Mouse (Mus musculus) G1E (cell line): ENCODE results near the gene Tubgcp6. TPM values are rescaled to one million over a fixed set of nuclear protein-coding genes. Genes with fewer than 3 reads are reported as not detected.
A peak's percentile ranks its signal among the peaks of the same experiment; 100 is the strongest.

Experiments used
- ATAC-seq: 2 replicates; pipeline ENCODE4 v1.8.0; 2016; ENCODE audit warnings: mild to moderate bottlenecking; ENCODE audit not compliant: insufficient number of reproducible peaks, poor library complexity, low FRiP score, severe bottlenecking; ENCODE audit errors: extremely low read depth
- DNase-seq: peaks from one replicate; pipeline ENCODE4 v3.0.0; 2012; ENCODE audit warnings: low spot score
- H3K27me3 ChIP-seq: 2 replicates; pipeline ENCODE4 v1.6.1; 2012; ENCODE audit warnings: mild to moderate bottlenecking, low read length, inconsistent platforms; ENCODE audit not compliant: insufficient read depth
- H3K36me3 ChIP-seq: replicated peaks from 2 replicates; pipeline ENCODE3; 2012; ENCODE audit warnings: mild to moderate bottlenecking, inconsistent platforms
- H3K4me1 ChIP-seq: 2 replicates; pipeline ENCODE4 v1.6.1; 2012; ENCODE audit warnings: low read depth, low read length, inconsistent platforms, mixed read lengths; ENCODE audit not compliant: insufficient read depth
- H3K4me3 ChIP-seq: 2 replicates; pipeline ENCODE4 v1.5.1; 2012; ENCODE audit warnings: low read depth, mild to moderate bottlenecking, inconsistent platforms, low read length, moderate library complexity, mixed read lengths
- H3K9me3 ChIP-seq: replicated peaks from 2 replicates; pipeline ENCODE4 v1.6.1; 2012; ENCODE audit warnings: inconsistent platforms
- CTCF ChIP-seq: IDR thresholded peaks from 2 replicates; pipeline ENCODE4 v1.5.1; 2012; ENCODE audit warnings: low read depth, low read length, inconsistent platforms, mixed read lengths
- GATA1 ChIP-seq: IDR thresholded peaks from 2 replicates; pipeline ENCODE4 v1.6.1; 2012; ENCODE audit warnings: borderline replicate concordance, low read length, inconsistent platforms, mixed read lengths
- GATA2 ChIP-seq: IDR thresholded peaks from 2 replicates; pipeline ENCODE4 v1.6.1; 2012; ENCODE audit warnings: low read depth, low read length, inconsistent platforms, borderline replicate concordance
- POLR2AphosphoS5 ChIP-seq: IDR thresholded peaks from 2 replicates; pipeline ENCODE4 v1.6.1; 2012; ENCODE audit warnings: low read depth, low read length, inconsistent platforms; ENCODE audit not compliant: insufficient replicate concordance
- TAL1 ChIP-seq: conservative IDR thresholded peaks from 2 replicates; pipeline ENCODE4 v1.6.1; 2012; ENCODE audit warnings: low read depth, low read length, inconsistent platforms, mixed read lengths
- polyA plus RNA-seq: library from polyadenylated mRNA; stranded (reverse); fragments of >175 nt; gene quantifications from 2 replicates; pipeline ENCODE4 v1.2.3, GENCODE M21; 2012
- total RNA-seq, 2 experiments: library from RNA; stranded (forward) in 1 of 2; stranded (reverse) in 1 of 2; fragments of 200-1000 nt in 1 of 2; fragments of >200 nt in 1 of 2; fragmentation: Nextera tagmentation in 1 of 2; gene quantifications; 2 replicates each; pipeline ENCODE4 v1.2.3; 2014 to 2017

Gene Tubgcp6
- total and polyA plus RNA-seq, 3 experiments, result 19.3 to 55.2 (median 31.8) TPM

- H3K27me3 ChIP-seq, result peaks cover 21% of the 10 kb centered on the region
- ATAC-seq, result no peak
- TF ChIP-seq CTCF (no peak), POLR2AphosphoS5 (no peak), GATA2 (no peak), TAL1 (no peak), GATA1 (no peak)
- no peaks in the 10 kb centered on the region for H3K9me3 ChIP-seq
- H3K36me3 ChIP-seq, result peaks cover 29% of the 10 kb centered on the region
- H3K4me1 ChIP-seq, result peaks cover 63% of the 10 kb centered on the region
- H3K4me3 ChIP-seq, result peak overlapping the region; percentile 82
- peak; percentile 38 for DNase-seq
Measured at GRCm38 (mm10) chr15:89076156-89076731, 46.7 kb downstream of the Tubgcp6 start.

- Histone ChIP-seq H3K36me3 (peaks cover 23% of the 10 kb centered on the region), H3K4me1 (peaks cover 61% of the 10 kb centered on the region), H3K9me3 (no peaks in the 10 kb centered on the region), H3K4me3 (peak overlapping the region; percentile 82), H3K27me3 (peaks cover 23% of the 10 kb centered on the region)
- no peak for TF ChIP-seq TAL1
- no peak for TF ChIP-seq GATA2
- no peak for TF ChIP-seq POLR2AphosphoS5
- TF ChIP-seq CTCF, result no peak
- no peak for TF ChIP-seq GATA1
- ATAC-seq (peak; percentile 52), DNase-seq (peak; percentile 95)
Measured at GRCm38 (mm10) chr15:89075478-89076147, 47.3 kb downstream of the Tubgcp6 start.

- Histone ChIP-seq H3K9me3 (no peaks in the 10 kb centered on the region), H3K36me3 (peaks cover 15% of the 10 kb centered on the region), H3K27me3 (peaks cover 27% of the 10 kb centered on the region), H3K4me3 (peak within 1 kb of the TSS; percentile 82), H3K4me1 (peaks cover 60% of the 10 kb centered on the region)
- ATAC-seq (no peak), DNase-seq (peak; percentile 56)
- TF ChIP-seq GATA2 (no peak), CTCF (no peak), POLR2AphosphoS5 (no peak), TAL1 (no peak), GATA1 (no peak)
Measured at GRCm38 (mm10) chr15:89074613-89075477, 48.1 kb downstream of the Tubgcp6 start, which contains the start of gene Trabd. Trabd (plus strand) TSS chr15:89075124.

- no peak for ATAC-seq
- H3K4me1 ChIP-seq, result peaks cover 56% of the 10 kb centered on the region
- TF ChIP-seq CTCF (no peak), TAL1 (no peak), POLR2AphosphoS5 (no peak), GATA2 (no peak), GATA1 (no peak)
- no peak overlapping the region for H3K4me3 ChIP-seq
- no peak for DNase-seq
- no peaks in the 10 kb centered on the region for H3K9me3 ChIP-seq
- H3K27me3 ChIP-seq, result peaks cover 32% of the 10 kb centered on the region
- peaks cover 8% of the 10 kb centered on the region for H3K36me3 ChIP-seq
Measured at GRCm38 (mm10) chr15:89073993-89074603, 48.8 kb downstream of the Tubgcp6 start.

GRCm38 (mm10) chr15:89070606-89071005 lies 52.3 kb downstream of the Tubgcp6 start:
- Histone ChIP-seq H3K4me1 (peaks cover 25% of the 10 kb centered on the region), H3K36me3 (no peaks in the 10 kb centered on the region), H3K27me3 (peaks cover 44% of the 10 kb centered on the region), H3K4me3 (no peak overlapping the region), H3K9me3 (peaks cover 3% of the 10 kb centered on the region)
- TF ChIP-seq CTCF, result no peak
- no peak for TF ChIP-seq POLR2AphosphoS5
- no peak for TF ChIP-seq TAL1
- ATAC-seq, result no peak
- no peak for DNase-seq

GRCm38 (mm10) chr15:89069336-89069840 lies 53.5 kb downstream of the Tubgcp6 start:
- Histone ChIP-seq H3K4me3 (no peak overlapping the region), H3K36me3 (no peaks in the 10 kb centered on the region), H3K9me3 (peaks cover 3% of the 10 kb centered on the region), H3K4me1 (peaks cover 13% of the 10 kb centered on the region), H3K27me3 (peaks cover 48% of the 10 kb centered on the region)
- DNase-seq (no peak), ATAC-seq (no peak)
- TF ChIP-seq TAL1, result no peak
- TF ChIP-seq CTCF, result no peak
- TF ChIP-seq GATA2, result no peak
- no peak for TF ChIP-seq POLR2AphosphoS5
- TF ChIP-seq GATA1, result no peak
